Mouse (Mus musculus): ENCODE results near the gene Nr1h2.

Gene Nr1h2

GRCm38 (mm10) chr7:44553826-44554225, at the start of gene Nr1h2:
Nr1h2 (minus strand) TSS chr7:44553951.
- DNase-seq (ENCODE audit: extremely low read depth, low read depth), result peak; percentile 82

- DNase-seq (ENCODE audit: extremely low read depth, low read depth), result no peak
These were observed 49.6 kb upstream of the Nr1h2 start for GRCm38 (mm10) chr7:44603186-44603855.

- DNase-seq (ENCODE audit: extremely low read depth, low read depth), result no peak
These were observed 48.7 kb upstream of the Nr1h2 start for GRCm38 (mm10) chr7:44602443-44602842.

- no peak for DNase-seq (ENCODE audit: extremely low read depth, low read depth)
These were observed 47.9 kb upstream of the Nr1h2 start for GRCm38 (mm10) chr7:44601646-44602045.

GRCm38 (mm10) chr7:44600691-44601262, 47.0 kb upstream of the Nr1h2 start:
- DNase-seq (ENCODE audit: extremely low read depth, low read depth), result no peak

GRCm38 (mm10) chr7:44598336-44598735, 44.6 kb upstream of the Nr1h2 start:
- DNase-seq (ENCODE audit: extremely low read depth, low read depth), result no peak

GRCm38 (mm10) chr7:44597666-44598065, 43.9 kb upstream of the Nr1h2 start:
- no peak for DNase-seq (ENCODE audit: extremely low read depth, low read depth)

- no peak for DNase-seq (ENCODE audit: extremely low read depth, low read depth)
These were observed 43.3 kb upstream of the Nr1h2 start for GRCm38 (mm10) chr7:44596996-44597538.

GRCm38 (mm10) chr7:44596051-44596450, 42.3 kb upstream of the Nr1h2 start:
- DNase-seq (ENCODE audit: extremely low read depth, low read depth), result no peak

- DNase-seq (ENCODE audit: extremely low read depth, low read depth), result no peak
These were observed 41.4 kb upstream of the Nr1h2 start for GRCm38 (mm10) chr7:44595131-44595561.

- no peak for DNase-seq (ENCODE audit: extremely low read depth, low read depth)
These were observed 40.5 kb upstream of the Nr1h2 start for GRCm38 (mm10) chr7:44594291-44594690.

GRCm38 (mm10) chr7:44593775-44594174, 40.0 kb upstream of the Nr1h2 start:
- DNase-seq (ENCODE audit: extremely low read depth, low read depth), result no peak

GRCm38 (mm10) chr7:44593051-44593450, 39.3 kb upstream of the Nr1h2 start:
- no peak for DNase-seq (ENCODE audit: extremely low read depth, low read depth)

GRCm38 (mm10) chr7:44591348-44592116, 37.8 kb upstream of the Nr1h2 start:
- no peak for DNase-seq (ENCODE audit: extremely low read depth, low read depth)

GRCm38 (mm10) chr7:44590402-44591347, 36.9 kb upstream of the Nr1h2 start, which contains the start of gene Kcnc3:
Kcnc3 (plus strand) TSS chr7:44590664.
- DNase-seq (ENCODE audit: extremely low read depth, low read depth), result no peak

GRCm38 (mm10) chr7:44589946-44590345, 36.2 kb upstream of the Nr1h2 start:
- no peak for DNase-seq (ENCODE audit: extremely low read depth, low read depth)

- no peak for DNase-seq (ENCODE audit: extremely low read depth, low read depth)
These were observed 35.4 kb upstream of the Nr1h2 start for GRCm38 (mm10) chr7:44589149-44589548.

GRCm38 (mm10) chr7:44588338-44588737, 34.6 kb upstream of the Nr1h2 start:
- DNase-seq (ENCODE audit: extremely low read depth, low read depth), result no peak

- DNase-seq (ENCODE audit: extremely low read depth, low read depth), result no peak
These were observed 33.9 kb upstream of the Nr1h2 start for GRCm38 (mm10) chr7:44587676-44588075.

GRCm38 (mm10) chr7:44586930-44587329, 33.2 kb upstream of the Nr1h2 start:
- DNase-seq (ENCODE audit: extremely low read depth, low read depth), result no peak

GRCm38 (mm10) chr7:44586518-44586917, 32.8 kb upstream of the Nr1h2 start:
- DNase-seq (ENCODE audit: extremely low read depth, low read depth), result no peak

Data from MEL-GATA-1-ER (cell line).